Mouse (Mus musculus) G1E (cell line): ENCODE measurements around the gene 1700020D05Rik.

ENCODE experiments used
- CTCF ChIP-seq: IDR thresholded peaks from 2 replicates; pipeline ENCODE4 v1.5.1; 2012; ENCODE audit warnings: low read depth, low read length, inconsistent platforms, mixed read lengths
- GATA1 ChIP-seq: IDR thresholded peaks from 2 replicates; pipeline ENCODE4 v1.6.1; 2012; ENCODE audit warnings: borderline replicate concordance, low read length, inconsistent platforms, mixed read lengths
- TAL1 ChIP-seq: conservative IDR thresholded peaks from 2 replicates; pipeline ENCODE4 v1.6.1; 2012; ENCODE audit warnings: low read depth, low read length, inconsistent platforms, mixed read lengths

GRCm38 (mm10) chr19:5485371-5485770, 18.2 kb downstream of the 1700020D05Rik start:
- TF ChIP-seq CTCF, result no peak
- TF ChIP-seq GATA1, result no peak
- TF ChIP-seq TAL1, result no peak
